ENCODE assay signal across 10 mouse cellular contexts in genomic region chr4:132292988-132293387, GRCm38 (mm10). TPM values are rescaled to one million over a fixed set of nuclear protein-coding genes. Genes with fewer than 3 reads are reported as not detected.
DNase-seq lines count a peak whose midpoint lies in the region; ATAC-seq and TF ChIP-seq lines count a peak whose summit lies in the region.
"Had no signal": no experiment of that assay in that cellular context is flagged by ENCODE, and none has a peak within 500 bp of the region (broad histone marks: within the 10 kb centered on the region; RNA-seq: fewer than 3 reads in every experiment).

No protein-coding gene starts in this region.

- peak; percentile 63 for DNase-seq in forebrain, postnatal 0 days
- peak; percentile 35 to 40 for DNase-seq in left cerebral cortex, postnatal 25 days (ENCODE audit: low spot score in 2 of 2)
- no peak for DNase-seq in left cerebral cortex, postnatal 36 days (ENCODE audit: low spot score in 2 of 2)
- no peak for DNase-seq in MEL (ENCODE audit: low read depth, low spot score)
- DNase-seq in kidney, postnatal 10 days, result peak; percentile 84
- DNase-seq in thymus, adult 18-20 months, result no peak

- peak; percentile 74 for TF ChIP-seq CTCF in forebrain, postnatal 0 days (IDR thresholded peaks at IDR 0.05; ENCODE audit: low read depth)
- TF ChIP-seq CTCF in MEL (IDR thresholded peaks at IDR 0.05 in 2 of 3, conservative IDR thresholded peaks at IDR 0.05 in 1 of 3; ENCODE audit: control insufficient read depth in 1 of 3, insufficient read depth in 1 of 3, low read depth in 2 of 3, low read length in 3 of 3, poor library complexity in 1 of 3, severe bottlenecking in 1 of 3), result peak in 2 of 3 experiments; percentile 33 to 41; a peak in 3 of 6 replicates

- no peak for TF ChIP-seq EP300 in MEL (IDR thresholded peaks at IDR 0.05; ENCODE audit: low read depth in 1 of 2, low read length in 2 of 2)

- H3K9ac ChIP-seq in forebrain, postnatal 0 days, result no peak overlapping the region
- no peak overlapping the region for H3K9ac ChIP-seq in forebrain, embryonic 16.5 days (replicated peaks; ENCODE audit: low read depth, low read length)
- no peak overlapping the region for H3K9ac ChIP-seq in MEL (ENCODE audit: control insufficient read depth, low read depth, low read length, poor library complexity, severe bottlenecking)

- H3K36me3 ChIP-seq in forebrain, postnatal 0 days (ENCODE audit: insufficient read depth), result peaks cover 12% of the 10 kb centered on the region
- peaks cover 8% of the 10 kb centered on the region for H3K36me3 ChIP-seq in forebrain, embryonic 16.5 days (ENCODE audit: control insufficient read depth, insufficient read depth)
- H3K36me3 ChIP-seq in MEL (ENCODE audit: control insufficient read depth in 1 of 2, insufficient read depth in 2 of 2, low read length in 2 of 2), result peaks cover 0 to 2% of the 10 kb centered on the region in 2 experiments; a peak in 2 of 4 replicates

- H3K4me3 ChIP-seq in forebrain, postnatal 0 days (ENCODE audit: low read depth, low read length), result no peak overlapping the region
- no peak overlapping the region for H3K4me3 ChIP-seq in forebrain, embryonic 16.5 days (replicated peaks; ENCODE audit: low read length)
- no peak overlapping the region for H3K4me3 ChIP-seq in MEL (ENCODE audit: control insufficient read depth in 1 of 2, insufficient read depth in 1 of 2, low read depth in 2 of 2, low read length in 2 of 2)
- H3K4me3 ChIP-seq: erythroblast, embryonic 14.5 days had no signal

- no peak; the same call in 1 of the 2 replicates for ATAC-seq in forebrain, postnatal 0 days
- no peak for ATAC-seq in forebrain, embryonic 16.5 days
- no peak for ATAC-seq in monocyte, adult 5-6 weeks (replicated peaks; ENCODE audit: insufficient number of reproducible peaks, low FRiP score, low TSS enrichment, poor library complexity, severe bottlenecking)

- H3K4me1 ChIP-seq in forebrain, postnatal 0 days (ENCODE audit: insufficient read depth), result no peaks in the 10 kb centered on the region
- no peaks in the 10 kb centered on the region for H3K4me1 ChIP-seq in forebrain, embryonic 16.5 days (replicated peaks; ENCODE audit: control insufficient read depth, insufficient read depth, low read length)
- H3K4me1 ChIP-seq in MEL (ENCODE audit: control insufficient read depth in 1 of 2, insufficient read depth in 2 of 2, low read length in 2 of 2), result no peaks in the 10 kb centered on the region

- H3K9me3 ChIP-seq in forebrain, postnatal 0 days (ENCODE audit: low read length), result no peaks in the 10 kb centered on the region
- H3K9me3 ChIP-seq in forebrain, embryonic 16.5 days (ENCODE audit: control insufficient read depth, low read length), result no peaks in the 10 kb centered on the region
- H3K9me3 ChIP-seq in MEL (replicated peaks; ENCODE audit: insufficient read depth, low read length), result no peaks in the 10 kb centered on the region

- H3K4me2 ChIP-seq in forebrain, postnatal 0 days (ENCODE audit: low read depth), result no peak overlapping the region
- H3K4me2 ChIP-seq in forebrain, embryonic 16.5 days (ENCODE audit: low read length), result no peak overlapping the region

- no peak; the same call in 1 of the 2 replicates for TF ChIP-seq RAD21 in MEL (IDR thresholded peaks at IDR 0.05; ENCODE audit: low read depth, low read length)

- 48% methylated on average over 4 of the region's 4 CpGs for WGBS in forebrain, postnatal 0 days
- WGBS in forebrain, embryonic 16.5 days, result 29% methylated on average over 4 of the region's 4 CpGs

- H3K27ac ChIP-seq in forebrain, postnatal 0 days (ENCODE audit: low read depth, low read length), result no peak overlapping the region
- no peak overlapping the region for H3K27ac ChIP-seq in forebrain, embryonic 16.5 days (ENCODE audit: low read length)
- H3K27ac ChIP-seq in MEL (ENCODE audit: control insufficient read depth, low read depth, low read length), result no peak overlapping the region

- intact Hi-C loops in left cerebral cortex, postnatal 25 days (cut with DNase I), result loop anchor here (1.0 to 5.0 kb wide), 2 partner anchors 52 to 119 kb away; no protein-coding TSS in a partner anchor
- intact Hi-C loops in left cerebral cortex, postnatal 36 days (cut with DNase I), result loop anchor here (5.0 to 10.0 kb wide), 2 partner anchors 39 to 122 kb away; no protein-coding TSS in a partner anchor

- H3K27me3 ChIP-seq in forebrain, postnatal 0 days (ENCODE audit: insufficient read depth, low read length), result no peaks in the 10 kb centered on the region
- no peaks in the 10 kb centered on the region for H3K27me3 ChIP-seq in forebrain, embryonic 16.5 days (replicated peaks; ENCODE audit: control insufficient read depth, insufficient read depth, low read length)
- no peaks in the 10 kb centered on the region for H3K27me3 ChIP-seq in MEL (ENCODE audit: control insufficient read depth in 1 of 2, insufficient read depth in 2 of 2, low read length in 2 of 2)

- no peaks in the 10 kb centered on the region for H3K79me2 ChIP-seq in MEL (ENCODE audit: control insufficient read depth, insufficient read depth, low read length, poor library complexity)

- TF ChIP-seq POLR2A in MEL (IDR thresholded peaks at IDR 0.05; ENCODE audit: control insufficient read depth in 1 of 2, insufficient read depth in 1 of 2, low read depth in 1 of 2, low read length in 2 of 2, poor library complexity in 1 of 2), result no peak

TF ChIP-seq in MEL, 35 proteins besides CTCF, POLR2A, EP300 and RAD21:
- TF ChIP-seq SMC3 (IDR thresholded peaks at IDR 0.05; ENCODE audit: low read depth, low read length) (peak; percentile 42; the same call in 1 of the 2 replicates), MAFK (IDR thresholded peaks at IDR 0.05; ENCODE audit: borderline replicate concordance, low read depth, low read length) (no peak)

RNA-seq across cellular contexts. Expression of gene Rab42, which starts 10.2 kb away (rescaled TPM):
- total RNA-seq in forebrain, postnatal 0 days (2014; rRNA removed), result 0.71 and 1.8 TPM in 2 replicates
- 2.3 and 2.5 TPM in 2 replicates for polyA plus RNA-seq in forebrain, postnatal 0 days (2015; fragmentation: Nextera tagmentation; extraction: Ambion mirVana)
- polyA plus RNA-seq in forebrain, embryonic 16.5 days (2015; fragmentation: Nextera tagmentation; extraction: Ambion mirVana), result 0.80 and 1.4 TPM in 2 replicates
- total RNA-seq in left cerebral cortex, postnatal 25 days (2021), result 1 to 10 TPM; 1.2 to 1.5 TPM
- 1 to 10 TPM; 1.5 to 2.8 TPM for total RNA-seq in left cerebral cortex, postnatal 36 days (2021)
- 0.52 and 0.85 TPM in 2 replicates for total RNA-seq in MEL (2012; rRNA removed)
- under 1 TPM in 1 of 2 experiments, not detected in 1; 0.40 TPM for polyA plus RNA-seq in MEL (2012; ENCODE audit: insufficient read depth in 1 of 2, insufficient read length in 2 of 2, low read depth in 1 of 2, low replicate concordance in 2 of 2, missing spikeins in 1 of 2)
- not detected in 3 replicates for total RNA-seq in monocyte, adult 5-6 weeks (2017)
- total RNA-seq: G1E had no signal

RNA-seq across cellular contexts. Expression of gene Taf12, which starts 18.8 kb away (rescaled TPM):
- total RNA-seq in forebrain, postnatal 0 days (2014; rRNA removed), result 8.0 and 15.2 TPM in 2 replicates
- polyA plus RNA-seq in forebrain, postnatal 0 days (2015; fragmentation: Nextera tagmentation; extraction: Ambion mirVana), result 27.8 and 30.5 TPM in 2 replicates
- polyA plus RNA-seq in forebrain, embryonic 16.5 days (2015; fragmentation: Nextera tagmentation; extraction: Ambion mirVana), result 43.5 and 43.8 TPM in 2 replicates
- total RNA-seq in left cerebral cortex, postnatal 25 days (2021), result 10 to 100 TPM; 19.2 to 22.5 TPM
- 10 to 100 TPM; 19.0 to 25.2 TPM for total RNA-seq in left cerebral cortex, postnatal 36 days (2021)
- 56.7 and 62.6 TPM in 2 replicates for total RNA-seq in MEL (2012; rRNA removed)
- 10 to 100 TPM in 1 of 2 experiments, not detected in 1; 76.4 TPM for polyA plus RNA-seq in MEL (2012; ENCODE audit: insufficient read depth in 1 of 2, insufficient read length in 2 of 2, low read depth in 1 of 2, low replicate concordance in 2 of 2, missing spikeins in 1 of 2)
- total RNA-seq in monocyte, adult 5-6 weeks (2017), result 16.0 to 41.7 TPM (median 37.0 TPM) in 3 replicates

RNA-seq across cellular contexts. Expression of gene Gmeb1, which starts 31.6 kb away (rescaled TPM):
- total RNA-seq in forebrain, postnatal 0 days (2014; rRNA removed), result 17.1 and 21.3 TPM in 2 replicates
- 18.0 and 34.0 TPM in 2 replicates for polyA plus RNA-seq in forebrain, postnatal 0 days (2015; fragmentation: Nextera tagmentation; extraction: Ambion mirVana)
- polyA plus RNA-seq in forebrain, embryonic 16.5 days (2015; fragmentation: Nextera tagmentation; extraction: Ambion mirVana), result 44.3 and 55.3 TPM in 2 replicates
- total RNA-seq in left cerebral cortex, postnatal 25 days (2021), result 10 to 100 TPM; 25.2 to 26.2 TPM
- 10 to 100 TPM; 20.7 to 25.2 TPM for total RNA-seq in left cerebral cortex, postnatal 36 days (2021)
- 9.9 and 12.0 TPM in 2 replicates for total RNA-seq in MEL (2012; rRNA removed)
- polyA plus RNA-seq in MEL (2012; ENCODE audit: insufficient read depth in 1 of 2, insufficient read length in 2 of 2, low read depth in 1 of 2, low replicate concordance in 2 of 2, missing spikeins in 1 of 2), result 10 to 100 TPM in 1 of 2 experiments, not detected in 1; 29.6 TPM
- 17.3 to 29.1 TPM (median 20.7 TPM) in 3 replicates for total RNA-seq in monocyte, adult 5-6 weeks (2017)

RNA-seq across cellular contexts. Expression of gene Trnau1ap, which starts 36.4 kb away (rescaled TPM):
- 57.2 and 62.1 TPM in 2 replicates for total RNA-seq in forebrain, postnatal 0 days (2014; rRNA removed)
- polyA plus RNA-seq in forebrain, postnatal 0 days (2015; fragmentation: Nextera tagmentation; extraction: Ambion mirVana), result 62.1 and 75.6 TPM in 2 replicates
- 81.9 and 86.4 TPM in 2 replicates for polyA plus RNA-seq in forebrain, embryonic 16.5 days (2015; fragmentation: Nextera tagmentation; extraction: Ambion mirVana)
- 10 to 100 TPM; 18.0 to 22.2 TPM for total RNA-seq in left cerebral cortex, postnatal 25 days (2021)
- total RNA-seq in left cerebral cortex, postnatal 36 days (2021), result 10 to 100 TPM; 21.5 to 24.8 TPM
- total RNA-seq in MEL (2012; rRNA removed), result 110 and 117 TPM in 2 replicates
- polyA plus RNA-seq in MEL (2012; ENCODE audit: insufficient read depth in 1 of 2, insufficient read length in 2 of 2, low read depth in 1 of 2, low replicate concordance in 2 of 2, missing spikeins in 1 of 2), result 100 to 1,000 TPM in 1 of 2 experiments, not detected in 1; 102 TPM
- total RNA-seq in monocyte, adult 5-6 weeks (2017), result 42.3 to 56.8 TPM (median 49.3 TPM) in 3 replicates

Comparison
In these comparisons a context has a peak if more than half of its experiments do, and no peak if none do; other contexts are left out.
1. DNase-seq: peak in forebrain, postnatal 0 days (single experiment), left cerebral cortex, postnatal 25 days (2 of 2) and kidney, postnatal 10 days (single experiment); none in left cerebral cortex, postnatal 36 days (0 of 2), MEL (single experiment) and thymus, adult 18-20 months (0 of 2).